Mouse (Mus musculus) erythroblast, embryonic 14.5 days (primary cell): ENCODE data around the gene Igflr1.

Experiments
- GATA1 ChIP-seq: IDR thresholded peaks from 2 replicates; pipeline ENCODE4 v1.6.1; 2012; ENCODE audit warnings: low read length, inconsistent platforms, mixed read lengths
- TAL1 ChIP-seq: IDR thresholded peaks from 3 replicates; pipeline ENCODE4 v1.6.1; 2012; ENCODE audit warnings: low read length, inconsistent platforms, mixed read lengths

DNA sequence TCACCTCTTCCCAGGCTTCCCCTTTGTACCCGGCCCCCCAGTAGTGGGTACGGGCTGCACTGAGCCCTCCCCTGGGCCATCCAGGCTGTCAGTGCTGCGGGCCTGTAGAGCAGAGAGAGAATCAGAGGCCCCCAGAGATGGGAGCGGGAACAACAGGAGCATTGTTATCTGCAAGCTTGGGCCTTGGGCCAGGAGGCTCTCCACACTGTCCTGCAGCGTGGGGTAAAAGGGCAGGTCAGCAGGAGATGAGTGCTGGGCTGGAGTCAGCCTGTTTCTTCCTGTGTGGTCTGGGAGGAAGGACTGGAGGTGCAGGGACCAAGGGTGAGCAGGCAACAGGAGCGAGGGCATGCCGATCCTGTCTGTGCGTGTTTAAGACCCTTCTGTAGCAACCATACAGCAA is 32.3 kb upstream of the Igflr1 start:
- TF ChIP-seq TAL1 (no peak), GATA1 (no peak)
